Mouse (Mus musculus): ENCODE results near the gene Cyb561a3.

GRCm38 (mm10) chr19:10591659-10592377 lies 14.8 kb downstream of the Cyb561a3 start:
- TF ChIP-seq HCFC1 (IDR thresholded peaks at IDR 0.05; ENCODE audit: low read depth, low read length): no peak
- no peak for TF ChIP-seq USF2 (IDR thresholded peaks at IDR 0.05; ENCODE audit: borderline replicate concordance in 1 of 2, insufficient read depth in 1 of 2, low read depth in 1 of 2, low read length in 2 of 2)
- no peak for TF ChIP-seq KAT2A (conservative IDR thresholded peaks at IDR 0.05; ENCODE audit: low read depth, low read length)
- TF ChIP-seq MXI1 (IDR thresholded peaks at IDR 0.05; ENCODE audit: low read depth, low read length): no peak
- no peak for TF ChIP-seq GATA1 (IDR thresholded peaks at IDR 0.05; ENCODE audit: low read depth, low read length)
- TF ChIP-seq POLR2AphosphoS5 (IDR thresholded peaks at IDR 0.05; ENCODE audit: borderline replicate concordance, low read depth, low read length): no peak
- no peak for TF ChIP-seq EP300 (IDR thresholded peaks at IDR 0.05; ENCODE audit: low read depth in 1 of 2, low read length in 2 of 2)
- no peak for TF ChIP-seq MYC (IDR thresholded peaks at IDR 0.05; ENCODE audit: low read depth, low read length)
- TF ChIP-seq JUND (IDR thresholded peaks at IDR 0.05; ENCODE audit: low read depth, low read length): no peak
- TF ChIP-seq E2F4 (IDR thresholded peaks at IDR 0.05; ENCODE audit: borderline replicate concordance, low read depth, low read length): no peak
- no peak for TF ChIP-seq CTCF (IDR thresholded peaks at IDR 0.05 in 2 of 3, conservative IDR thresholded peaks at IDR 0.05 in 1 of 3; ENCODE audit: control insufficient read depth in 1 of 3, insufficient read depth in 1 of 3, low read depth in 2 of 3, low read length in 3 of 3, poor library complexity in 1 of 3, severe bottlenecking in 1 of 3)

Data from MEL (cell line).